Mouse (Mus musculus) left cerebral cortex, adult 2 months (tissue): Measurements from ENCODE around the gene C2cd4a. TPM values are rescaled to one million over a fixed set of nuclear protein-coding genes. Genes with fewer than 3 reads are reported as not detected.
A peak's percentile ranks its signal among the peaks of the same experiment; 100 is the strongest.

ENCODE experiments used
- DNase-seq, 2 experiments: peaks; one replicate each; pipeline ENCODE4 v3.0.0; 2021 to 2022; ENCODE audit warnings: low spot score in 2 of 2, mixed read lengths in 1 of 2; ENCODE audit errors: extremely low spot score in 1 of 2
- H3K27ac ChIP-seq: fragments of 200-600 bp; 2 replicates; pipeline ENCODE4 v1.8.1; 2022
- H3K4me3 ChIP-seq: fragments of 200-600 bp; 2 replicates; pipeline ENCODE4 v1.8.1; 2022
- CTCF ChIP-seq: fragments of 200-600 bp; IDR thresholded peaks from 2 replicates; pipeline ENCODE4 v1.8.1; 2022; ENCODE audit warnings: antibody characterized with exemption, mild to moderate bottlenecking, moderate library complexity
- intact Hi-C: fragments of 180-260 bp; cut with DNase I; formaldehyde crosslinking; loops from one replicate; pipeline ENCODE4 v1.15.1; 2025
- total RNA-seq, 2 experiments: library from RNA; stranded (reverse); gene quantifications; 2 replicates each; pipeline ENCODE4 v1.2.3; 2021

Gene C2cd4a
- total RNA-seq, 2 experiments from 2014 or later, result 0.26 TPM; not detected in 1

GRCm38 (mm10) chr9:67851150-67851549 is 19.0 kb upstream of the C2cd4a start:
- Histone ChIP-seq H3K27ac (no peak overlapping the region), H3K4me3 (no peak overlapping the region)
- intact Hi-C loops, result no loop called here
- TF ChIP-seq CTCF, result peak; percentile 5; the same call in 1 of the 2 replicates
- no peak for DNase-seq

- no peak for DNase-seq
- H3K27ac ChIP-seq, result no peak overlapping the region
- no peak overlapping the region for H3K4me3 ChIP-seq
- TF ChIP-seq CTCF, result no peak
- intact Hi-C loops, result no loop called here
Measured at GRCm38 (mm10) chr9:67849846-67850245, 17.7 kb upstream of the C2cd4a start.

GRCm38 (mm10) chr9:67849397-67849796 is 17.3 kb upstream of the C2cd4a start:
- no peak for DNase-seq
- intact Hi-C loops, result no loop called here
- H3K4me3 ChIP-seq, result no peak overlapping the region
- H3K27ac ChIP-seq, result no peak overlapping the region
- no peak for TF ChIP-seq CTCF

GRCm38 (mm10) chr9:67847606-67848005 is 15.5 kb upstream of the C2cd4a start:
- intact Hi-C loops, result no loop called here
- no peak for DNase-seq
- no peak overlapping the region for H3K4me3 ChIP-seq
- no peak for TF ChIP-seq CTCF
- no peak overlapping the region for H3K27ac ChIP-seq

GRCm38 (mm10) chr9:67846089-67846488 is 14.0 kb upstream of the C2cd4a start:
- no peak for DNase-seq
- intact Hi-C loops, result no loop called here
- H3K4me3 ChIP-seq, result no peak overlapping the region
- no peak; the same call in none of the 2 replicates for TF ChIP-seq CTCF
- H3K27ac ChIP-seq, result no peak overlapping the region

GRCm38 (mm10) chr9:67845648-67846047 is 13.5 kb upstream of the C2cd4a start:
- intact Hi-C loops, result no loop called here

GRCm38 (mm10) chr9:67845012-67845411 is 12.9 kb upstream of the C2cd4a start:
- TF ChIP-seq CTCF, result no peak
- H3K4me3 ChIP-seq, result no peak overlapping the region
- no peak for DNase-seq
- H3K27ac ChIP-seq, result no peak overlapping the region
- intact Hi-C loops, result no loop called here

More at GRCm38 (mm10) chr9:67845648-67846047, 13.5 kb upstream of the C2cd4a start:
- no peak overlapping the region for H3K4me3 ChIP-seq
- DNase-seq, result no peak
- no peak overlapping the region for H3K27ac ChIP-seq
- no peak for TF ChIP-seq CTCF

- Histone ChIP-seq H3K4me3 (no peak overlapping the region), H3K27ac (no peak overlapping the region)
- no peak for TF ChIP-seq CTCF
- intact Hi-C loops, result no loop called here
- no peak for DNase-seq
Measured at GRCm38 (mm10) chr9:67842797-67843196, 10.7 kb upstream of the C2cd4a start.

GRCm38 (mm10) chr9:67839981-67840859 is 8.1 kb upstream of the C2cd4a start, which contains the start of gene Vps13c:
Gene Vps13c, plus strand, starts transcription at chr9:67840396.
- peak; percentile 79 to 84 for DNase-seq
- H3K4me3 ChIP-seq, result peak within 1 kb of the TSS; percentile 93
- intact Hi-C loops, result no loop called here
- TF ChIP-seq CTCF, result no peak; the same call in 1 of the 2 replicates
- peak within 1 kb of the TSS; percentile 94 for H3K27ac ChIP-seq

- no peak for TF ChIP-seq CTCF
- DNase-seq, result no peak
- intact Hi-C loops, result no loop called here
- Histone ChIP-seq H3K4me3 (no peak overlapping the region), H3K27ac (no peak overlapping the region)
Measured at GRCm38 (mm10) chr9:67837311-67837710, 5.2 kb upstream of the C2cd4a start.

GRCm38 (mm10) chr9:67834535-67834934 is 2.4 kb upstream of the C2cd4a start:
- DNase-seq, result no peak
- Histone ChIP-seq H3K27ac (no peak overlapping the region), H3K4me3 (no peak overlapping the region)
- TF ChIP-seq CTCF, result no peak
- intact Hi-C loops, result no loop called here

- intact Hi-C loops, result no loop called here
- H3K4me3 ChIP-seq, result peak overlapping the region; percentile 50
- no peak for TF ChIP-seq CTCF
- DNase-seq, result peak in 1 of 2 experiments; percentile 55
- H3K27ac ChIP-seq, result no peak overlapping the region
Measured at GRCm38 (mm10) chr9:67831359-67832045, 628 bp downstream of the C2cd4a start.
